Mouse (Mus musculus): Measurements from ENCODE around the gene Elavl2. TPM values are rescaled to one million over a fixed set of nuclear protein-coding genes. Genes with fewer than 3 reads are reported as not detected.

The Elavl2 gene
- total and polyA plus RNA-seq, 3 experiments, result 0.16 TPM; not detected in 2

GRCm38 (mm10) chr4:91219322-91219721 is 181.3 kb downstream of the Elavl2 start:
- DNase-seq (ENCODE audit: low spot score), result no peak
- no peaks in the 10 kb centered on the region for H3K27me3 ChIP-seq (ENCODE audit: insufficient read depth, low read length)
- ATAC-seq (ENCODE audit: extremely low read depth, insufficient number of reproducible peaks, low FRiP score, poor library complexity, severe bottlenecking), result no peak
- no peaks in the 10 kb centered on the region for H3K36me3 ChIP-seq (replicated peaks)
- no peaks in the 10 kb centered on the region; the same call in 1 of the 2 replicates for H3K9me3 ChIP-seq (replicated peaks)
- no peak overlapping the region for H3K4me3 ChIP-seq (ENCODE audit: low read depth, low read length)
- TF ChIP-seq GATA1 (IDR thresholded peaks at IDR 0.05; ENCODE audit: borderline replicate concordance, low read length) (no peak), POLR2AphosphoS5 (IDR thresholded peaks at IDR 0.05; ENCODE audit: insufficient replicate concordance, low read depth, low read length) (no peak), TAL1 (conservative IDR thresholded peaks at IDR 0.05; ENCODE audit: low read depth, low read length) (no peak), CTCF (IDR thresholded peaks at IDR 0.05; ENCODE audit: low read depth, low read length) (no peak), GATA2 (IDR thresholded peaks at IDR 0.05; ENCODE audit: borderline replicate concordance, low read depth, low read length) (no peak)
- H3K4me1 ChIP-seq (ENCODE audit: insufficient read depth, low read depth, low read length), result no peaks in the 10 kb centered on the region

- ATAC-seq (ENCODE audit: extremely low read depth, insufficient number of reproducible peaks, low FRiP score, poor library complexity, severe bottlenecking) (no peak), DNase-seq (ENCODE audit: low spot score) (no peak)
- TF ChIP-seq GATA2 (IDR thresholded peaks at IDR 0.05; ENCODE audit: borderline replicate concordance, low read depth, low read length) (no peak), CTCF (IDR thresholded peaks at IDR 0.05; ENCODE audit: low read depth, low read length) (no peak), TAL1 (conservative IDR thresholded peaks at IDR 0.05; ENCODE audit: low read depth, low read length) (no peak), GATA1 (IDR thresholded peaks at IDR 0.05; ENCODE audit: borderline replicate concordance, low read length) (no peak), POLR2AphosphoS5 (IDR thresholded peaks at IDR 0.05; ENCODE audit: insufficient replicate concordance, low read depth, low read length) (no peak)
- Histone ChIP-seq H3K36me3 (replicated peaks) (no peaks in the 10 kb centered on the region), H3K4me1 (ENCODE audit: insufficient read depth, low read depth, low read length) (no peaks in the 10 kb centered on the region), H3K9me3 (replicated peaks) (peaks cover 5% of the 10 kb centered on the region; the same call in 1 of the 2 replicates), H3K4me3 (ENCODE audit: low read depth, low read length) (no peak overlapping the region), H3K27me3 (ENCODE audit: insufficient read depth, low read length) (no peaks in the 10 kb centered on the region)
Observed at GRCm38 (mm10) chr4:91213917-91214316, 186.7 kb downstream of the Elavl2 start.

- ATAC-seq (ENCODE audit: extremely low read depth, insufficient number of reproducible peaks, low FRiP score, poor library complexity, severe bottlenecking) (no peak), DNase-seq (ENCODE audit: low spot score) (no peak)
- no peaks in the 10 kb centered on the region for H3K27me3 ChIP-seq (ENCODE audit: insufficient read depth, low read length)
- H3K4me1 ChIP-seq (ENCODE audit: insufficient read depth, low read depth, low read length), result no peaks in the 10 kb centered on the region
- TF ChIP-seq POLR2AphosphoS5 (IDR thresholded peaks at IDR 0.05; ENCODE audit: insufficient replicate concordance, low read depth, low read length) (no peak), CTCF (IDR thresholded peaks at IDR 0.05; ENCODE audit: low read depth, low read length) (no peak), GATA2 (IDR thresholded peaks at IDR 0.05; ENCODE audit: borderline replicate concordance, low read depth, low read length) (no peak), GATA1 (IDR thresholded peaks at IDR 0.05; ENCODE audit: borderline replicate concordance, low read length) (no peak), TAL1 (conservative IDR thresholded peaks at IDR 0.05; ENCODE audit: low read depth, low read length) (no peak)
- H3K4me3 ChIP-seq (ENCODE audit: low read depth, low read length), result no peak overlapping the region
- H3K36me3 ChIP-seq (replicated peaks), result no peaks in the 10 kb centered on the region
- H3K9me3 ChIP-seq (replicated peaks), result peaks cover 7% of the 10 kb centered on the region; the same call in 1 of the 2 replicates
Observed at GRCm38 (mm10) chr4:91208415-91209292, 191.9 kb downstream of the Elavl2 start.
